Mouse (Mus musculus) G1E (cell line): ENCODE data around the gene Palm.

Source experiments
- CTCF ChIP-seq: IDR thresholded peaks from 2 replicates; pipeline ENCODE4 v1.5.1; 2012; ENCODE audit warnings: low read depth, low read length, inconsistent platforms, mixed read lengths
- GATA1 ChIP-seq: IDR thresholded peaks from 2 replicates; pipeline ENCODE4 v1.6.1; 2012; ENCODE audit warnings: borderline replicate concordance, low read length, inconsistent platforms, mixed read lengths
- POLR2AphosphoS5 ChIP-seq: IDR thresholded peaks from 2 replicates; pipeline ENCODE4 v1.6.1; 2012; ENCODE audit warnings: low read depth, low read length, inconsistent platforms; ENCODE audit not compliant: insufficient replicate concordance
- TAL1 ChIP-seq: conservative IDR thresholded peaks from 2 replicates; pipeline ENCODE4 v1.6.1; 2012; ENCODE audit warnings: low read depth, low read length, inconsistent platforms, mixed read lengths

DNA sequence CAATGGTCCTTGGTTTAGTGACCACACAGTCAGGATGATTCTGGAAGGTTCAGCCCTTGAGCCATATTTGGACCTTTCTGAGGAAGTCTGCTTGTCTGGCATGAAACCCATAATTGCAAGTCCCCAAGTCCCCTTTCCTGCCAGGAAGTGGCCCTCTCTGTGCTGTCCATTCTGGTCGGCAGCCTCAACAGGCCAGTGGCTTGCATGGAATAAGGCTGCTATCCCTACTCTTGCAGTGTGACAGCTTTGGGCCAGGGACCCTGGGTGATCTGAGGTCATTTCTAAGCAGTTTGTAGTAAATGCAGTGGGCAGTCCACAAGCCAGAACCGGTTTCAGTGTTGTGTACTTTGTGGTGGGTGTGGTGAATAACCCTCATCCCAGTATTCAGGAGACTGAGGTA, 44.8 kb downstream of the Palm start:
- no peak for TF ChIP-seq CTCF
- no peak for TF ChIP-seq POLR2AphosphoS5
- TF ChIP-seq GATA1: no peak
- TF ChIP-seq TAL1: no peak
